Mouse (Mus musculus): ENCODE measurements around the gene Btbd35f11. TPM values are rescaled to one million over a fixed set of nuclear protein-coding genes. Genes with fewer than 3 reads are reported as not detected.

Btbd35f11 gene
- not detected in 4 replicates for total RNA-seq (2023; ENCODE audit: inconsistent age)

DNA sequence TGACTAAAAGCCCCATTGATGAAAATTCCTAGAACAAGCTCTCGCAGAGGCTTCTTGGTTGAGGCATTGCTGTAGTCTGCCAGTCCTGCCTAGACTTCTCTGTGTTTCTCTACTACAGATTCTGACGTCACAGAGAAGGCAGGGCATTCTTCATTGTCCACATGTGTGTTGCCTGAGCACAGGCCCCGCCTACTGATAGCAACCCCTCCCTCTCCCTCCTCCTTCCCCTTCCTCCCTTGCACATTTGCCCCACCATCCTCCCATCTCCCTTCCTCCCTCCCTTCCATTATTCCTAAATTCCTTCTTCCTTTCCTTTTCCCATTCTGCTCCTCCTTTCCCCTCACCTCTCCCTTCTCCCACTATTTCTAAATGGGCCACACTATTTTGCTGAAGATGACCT, at the start of gene Btbd35f11:
TSS of gene Btbd35f11 (minus strand) at position 101 of the 400 bp plus-strand sequence.

Other genes starting within 250 kb of the Btbd35f11 start
- not detected in 4 replicates for gene Btbd35f24, start 247.9 kb downstream of the Btbd35f11 start, total RNA-seq (2023; ENCODE audit: inconsistent age)